ENCODE assay signal across 8 mouse cellular contexts in genomic region chr9:29317623-29318022, GRCm38 (mm10).
DNase-seq lines count a peak whose midpoint lies in the region; ATAC-seq lines count a peak whose summit lies in the region.

No protein-coding gene starts in this region.

- H3K9ac ChIP-seq in embryonic facial prominence, embryonic 13.5 days: no peak overlapping the region

- no peaks in the 10 kb centered on the region for H3K9me3 ChIP-seq in embryonic facial prominence, embryonic 13.5 days
- no peaks in the 10 kb centered on the region for H3K9me3 ChIP-seq in limb, embryonic 10.5 days (replicated peaks)

- H3K36me3 ChIP-seq in embryonic facial prominence, embryonic 13.5 days: no peaks in the 10 kb centered on the region
- H3K36me3 ChIP-seq in limb, embryonic 10.5 days: no peaks in the 10 kb centered on the region

- peak; percentile 69; the same call in 1 of the 2 replicates for ATAC-seq in embryonic facial prominence, embryonic 13.5 days (ENCODE audit: insufficient number of reproducible peaks, insufficient read depth, low FRiP score, low TSS enrichment, low read depth)
- ATAC-seq in erythroblast, adult 5-6 weeks (replicated peaks; ENCODE audit: low FRiP score, poor library complexity, severe bottlenecking): no peak

- intact Hi-C loops in left cerebral cortex, postnatal 36 days (cut with DNase I): loop anchor here (5.0 kb wide), 1 partner anchor 115 kb away; no protein-coding TSS in a partner anchor

- no peak overlapping the region for H3K27ac ChIP-seq in embryonic facial prominence, embryonic 13.5 days
- H3K27ac ChIP-seq in limb, embryonic 10.5 days: peak overlapping the region; percentile 50; the same call in 1 of the 2 replicates

- no peak overlapping the region for H3K4me3 ChIP-seq in embryonic facial prominence, embryonic 13.5 days
- no peak overlapping the region for H3K4me3 ChIP-seq in limb, embryonic 10.5 days

- H3K27me3 ChIP-seq in embryonic facial prominence, embryonic 13.5 days: 0 out of 2 replicates have a peak, but pooled peaks cover 7% of the 10 kb centered on the region
- H3K27me3 ChIP-seq in limb, embryonic 10.5 days (ENCODE audit: low read depth, poor library complexity, severe bottlenecking): peaks cover 87% of the 10 kb centered on the region

- 36% methylated on average over 3 of the region's 3 CpGs for WGBS in embryonic facial prominence, embryonic 13.5 days
- WGBS in limb, embryonic 10.5 days: 47% methylated on average over 3 of the region's 3 CpGs

- DNase-seq in cerebellum, adult 8-10 months: peak; percentile 25
- no peak for DNase-seq in cerebellum, postnatal 14 days
- DNase-seq in left cerebral cortex, adult 9 months (ENCODE audit: low spot score in 2 of 2): peak; percentile 34 to 82
- no peak for DNase-seq in left cerebral cortex, postnatal 36 days (ENCODE audit: low spot score in 2 of 2)
- DNase-seq in limb, embryonic 10.5 days (ENCODE audit: low spot score): no peak
- DNase-seq in spleen, postnatal 36 days (ENCODE audit: low spot score in 2 of 2): no peak

- H3K4me1 ChIP-seq in embryonic facial prominence, embryonic 13.5 days: peaks cover 34% of the 10 kb centered on the region
- H3K4me1 ChIP-seq in limb, embryonic 10.5 days: peaks cover 54% of the 10 kb centered on the region

- no peak overlapping the region for H3K4me2 ChIP-seq in embryonic facial prominence, embryonic 13.5 days

Comparison
In these comparisons a context has a peak if more than half of its experiments do, and no peak if none do; other contexts are left out.
1. DNase-seq: peak in cerebellum, adult 8-10 months (single experiment) and left cerebral cortex, adult 9 months (2 of 2); none in cerebellum, postnatal 14 days (0 of 2), left cerebral cortex, postnatal 36 days (0 of 2), limb, embryonic 10.5 days (single experiment) and spleen, postnatal 36 days (0 of 2).